Mouse (Mus musculus) kidney, postnatal 4 days (tissue): Measurements from ENCODE around the gene Dtnbp1.

Source experiments
- DNase-seq, 2 experiments: peaks; one replicate each; pipeline ENCODE4 v3.0.0; 2021; ENCODE audit warnings: mixed read lengths in 2 of 2

Gene Dtnbp1

DNA sequence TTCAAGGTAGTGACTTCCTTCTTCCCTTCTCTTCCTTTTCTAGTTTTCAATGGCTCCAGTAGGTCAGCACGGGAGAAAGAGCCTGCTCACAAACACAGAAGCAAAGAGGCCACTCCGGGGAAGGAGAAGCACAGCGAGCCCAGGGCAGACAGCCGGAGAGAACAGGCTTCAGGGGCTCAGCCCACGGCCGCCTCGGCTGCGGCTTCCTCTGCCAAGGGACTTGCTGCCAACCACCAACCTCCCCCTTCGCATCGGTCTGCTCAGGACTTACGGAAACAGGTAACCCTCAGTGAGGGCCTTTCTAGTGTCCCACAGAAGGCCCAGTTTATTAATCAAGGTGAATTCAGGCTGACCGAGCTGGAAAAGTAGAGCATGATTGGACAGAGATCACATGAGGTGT, 105.7 kb downstream of the Dtnbp1 start:
- DNase-seq: no peak

DNA sequence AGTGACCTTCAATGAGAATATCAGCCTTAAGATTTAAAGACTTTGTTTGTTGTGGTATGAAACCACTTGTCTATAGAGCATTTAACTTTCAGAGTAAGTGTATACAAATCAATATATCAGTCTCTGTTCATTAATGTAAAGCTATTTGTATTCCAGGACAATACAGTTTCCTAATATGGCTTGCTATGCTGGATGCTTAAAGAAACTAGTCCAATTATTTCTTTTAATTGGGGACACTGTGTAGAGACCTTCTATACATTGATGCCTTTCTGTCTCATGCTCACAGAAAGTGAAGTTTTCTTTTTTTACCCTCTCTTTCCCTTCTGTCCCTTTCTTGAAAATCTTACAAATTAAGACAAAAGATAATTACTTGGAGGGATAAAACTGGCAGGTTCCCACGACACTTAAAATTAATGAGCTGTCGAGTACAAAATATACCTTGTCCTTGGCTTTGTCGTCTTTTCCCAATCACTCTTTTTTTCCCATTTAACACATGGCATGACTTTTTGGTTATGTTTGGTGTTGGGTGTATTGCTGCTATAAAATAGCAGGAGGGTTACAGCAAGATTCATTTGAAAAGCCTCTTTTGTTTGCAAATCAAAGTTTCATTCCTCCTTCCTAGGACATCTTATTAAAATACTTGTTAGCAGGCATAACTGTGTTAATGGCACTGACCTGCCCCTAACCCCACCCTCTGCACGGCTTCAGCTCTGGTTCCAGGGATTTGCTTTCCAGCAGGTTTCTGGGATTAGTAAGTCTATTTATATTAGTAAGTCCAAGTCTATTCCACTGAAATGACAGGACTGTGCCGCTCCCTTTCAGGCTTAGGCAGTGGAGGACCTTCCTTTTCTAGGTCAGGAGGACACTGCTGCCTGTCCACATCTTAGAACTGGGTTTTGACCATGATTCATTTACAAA, 109.9 kb downstream of the Dtnbp1 start:
- no peak for DNase-seq

GRCm38 (mm10) chr13:44890612-44891011, 111.3 kb downstream of the Dtnbp1 start:
- DNase-seq: no peak

DNA sequence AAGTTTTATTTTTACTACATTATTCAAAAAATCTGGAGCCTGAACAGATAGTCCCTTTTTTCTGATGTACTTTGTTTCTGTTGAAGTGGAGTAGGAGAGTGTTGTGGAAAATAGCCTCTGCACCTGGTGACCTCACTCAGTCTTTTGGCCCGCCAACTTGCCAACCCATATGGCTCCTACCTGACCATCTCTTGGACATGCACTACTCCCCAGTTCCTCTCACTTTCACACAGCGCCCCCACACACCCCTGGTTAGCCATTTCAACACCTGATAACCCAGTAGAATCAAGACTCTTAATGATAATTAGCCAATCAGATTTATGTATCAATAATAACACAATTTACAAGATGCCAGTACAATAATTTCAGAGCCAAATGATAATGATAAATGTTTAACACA, 115.7 kb downstream of the Dtnbp1 start:
- no peak for DNase-seq

DNA sequence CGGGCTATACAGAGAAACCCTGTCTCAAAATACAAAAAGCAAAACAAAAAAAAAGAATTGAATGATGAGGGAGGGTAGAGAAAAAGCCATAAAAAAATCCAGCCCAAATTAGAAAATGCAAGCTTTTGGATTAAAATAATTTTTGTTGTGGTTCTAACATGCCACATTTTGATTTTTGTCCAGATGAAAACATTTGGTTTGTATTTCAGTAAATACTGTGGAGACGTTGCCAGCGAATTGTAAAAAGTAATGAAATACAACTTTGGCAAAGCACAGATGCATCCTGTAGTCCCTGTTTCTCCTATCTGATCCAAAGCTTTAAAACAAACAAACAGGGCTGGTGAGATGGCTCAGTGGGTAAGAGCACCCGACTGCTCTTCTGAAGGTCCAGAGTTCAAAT, 120.9 kb downstream of the Dtnbp1 start:
- DNase-seq: no peak

DNA sequence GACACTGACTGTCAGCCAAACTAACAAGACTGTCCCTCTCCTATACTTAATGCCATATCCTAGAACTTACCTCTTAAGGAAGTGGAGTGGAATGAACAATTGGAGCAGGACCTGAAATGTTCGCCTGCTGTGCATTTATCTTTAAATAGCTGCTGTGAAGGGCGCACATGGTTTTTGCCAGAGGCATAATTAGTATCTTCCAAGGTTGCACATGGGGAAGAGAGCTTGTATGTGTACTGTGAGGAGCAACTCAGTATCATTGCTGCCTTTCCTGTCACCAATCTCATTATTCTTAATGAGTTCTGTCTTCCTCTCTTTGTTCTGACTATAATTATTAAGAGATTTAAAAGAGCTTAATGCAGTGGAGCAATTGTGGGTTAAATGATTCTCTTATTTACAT, 125.1 kb downstream of the Dtnbp1 start:
- no peak for DNase-seq
